Mouse (Mus musculus): ENCODE measurements around the gene Recql. TPM values are rescaled to one million over a fixed set of nuclear protein-coding genes. Genes with fewer than 3 reads are reported as not detected.
A peak's percentile ranks its signal among the peaks of the same experiment; 100 is the strongest.
"Not testable (repeated sequence)": the region's sequence is repeated elsewhere in the genome, so short reads cannot be mapped to it uniquely, and the experiment has no call there.

The Recql gene
- polyA plus RNA-seq, 1 experiment from 2014 or later, result 16.1 TPM

DNA sequence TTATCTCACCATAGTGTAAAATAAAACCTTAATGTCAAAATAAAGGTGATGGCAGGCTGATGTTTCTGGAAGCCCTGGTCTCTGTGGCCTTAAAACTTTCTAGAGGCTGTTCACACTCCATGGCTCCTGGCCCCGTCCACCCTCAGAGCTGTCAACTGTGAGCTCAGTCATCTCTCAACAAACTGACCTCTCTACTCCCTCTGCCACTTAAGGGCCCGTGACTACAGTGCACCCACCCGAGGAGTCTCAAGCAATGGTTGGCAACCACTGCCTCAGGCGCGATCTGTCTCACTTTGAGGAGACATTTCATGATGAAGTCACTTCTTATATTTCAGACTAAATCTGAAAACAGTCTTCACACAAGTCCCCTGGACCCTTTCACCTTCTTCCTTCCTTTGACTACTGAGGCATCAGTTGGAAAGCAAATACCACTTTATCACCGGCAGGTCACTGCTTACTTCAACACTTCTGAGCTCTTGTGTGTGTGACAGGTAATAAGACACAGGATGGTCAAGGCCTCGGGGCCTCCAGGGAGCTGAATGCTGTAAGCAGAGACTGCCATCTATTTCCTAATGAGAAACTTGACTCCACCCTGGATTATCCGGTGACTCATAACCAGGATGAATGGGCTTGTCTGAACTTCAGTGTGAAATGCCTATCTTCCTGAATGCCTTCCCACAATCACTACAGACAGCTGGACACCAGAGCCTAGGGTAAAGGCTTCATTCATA is 21.0 kb downstream of the Recql start:
- ATAC-seq, result peak; percentile 78
- ChIA-PET CTCF (interaction anchor here (1.0 to 1.5 kb wide), 3 partner anchors 16 to 105 kb away, joined by 4 to 5 read pairs (median 5); no protein-coding TSS in a partner anchor), POLR2A (interaction anchor here (0.6 kb wide), 1 partner anchor 919 kb away, joined by 3 read pairs; no protein-coding TSS in a partner anchor)
- in situ Hi-C loops (cut with MboI; ENCODE audit: low pct_unique_long_range_greater_than_20kb), result loop anchor here (5.0 to 25.0 kb wide), 2 partner anchors 151 to 796 kb away; partner anchors contain the start of gene Etnk1
- no peaks in the 10 kb centered on the region for H3K27me3 ChIP-seq
- no peak for TF ChIP-seq CTCF (IDR thresholded peaks at IDR 0.05)
- DNase-seq (ENCODE audit: low read depth, low spot score), result no peak

DNA sequence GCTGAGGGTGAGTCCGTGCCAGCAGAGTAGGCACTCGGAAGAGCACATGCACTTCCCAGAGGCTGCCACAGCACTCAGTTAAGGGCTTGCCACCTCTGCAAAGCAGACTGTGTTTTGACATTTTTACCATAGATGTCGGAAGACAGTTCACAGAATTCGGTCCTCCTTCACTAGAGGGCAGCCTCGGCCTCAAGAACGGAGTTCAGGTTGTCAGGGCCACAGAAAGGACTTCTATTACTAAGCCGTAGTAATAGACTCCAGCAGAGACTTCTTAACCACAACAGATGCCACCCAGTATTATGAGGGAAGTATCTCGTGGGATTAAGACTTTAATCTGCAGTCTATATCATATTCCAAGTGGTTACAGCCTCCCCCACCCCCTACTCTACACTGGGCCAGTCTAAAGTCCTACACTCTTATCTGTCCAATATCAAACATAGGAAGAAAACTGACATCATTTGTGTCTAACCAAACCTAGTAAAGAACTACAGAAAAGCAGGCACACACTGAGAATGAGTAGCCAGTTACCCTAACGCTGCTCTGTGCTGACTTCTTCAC is 23.8 kb downstream of the Recql start:
- peak; percentile 71 for TF ChIP-seq CTCF (IDR thresholded peaks at IDR 0.05)
- no peaks in the 10 kb centered on the region for H3K27me3 ChIP-seq
- in situ Hi-C loops (cut with MboI; ENCODE audit: low pct_unique_long_range_greater_than_20kb), result loop anchor here (25.0 kb wide), 1 partner anchor 799 kb away; the partner anchor contains the start of gene Etnk1
- ChIA-PET POLR2A (no interaction called here), CTCF (interaction anchor here (0.6 to 2.6 kb wide), 9 partner anchors 10 to 155 kb away, joined by 3 to 16 read pairs (median 4); no protein-coding TSS in a partner anchor)
- DNase-seq (ENCODE audit: low read depth, low spot score), result no peak
- ATAC-seq, result no peak

DNA sequence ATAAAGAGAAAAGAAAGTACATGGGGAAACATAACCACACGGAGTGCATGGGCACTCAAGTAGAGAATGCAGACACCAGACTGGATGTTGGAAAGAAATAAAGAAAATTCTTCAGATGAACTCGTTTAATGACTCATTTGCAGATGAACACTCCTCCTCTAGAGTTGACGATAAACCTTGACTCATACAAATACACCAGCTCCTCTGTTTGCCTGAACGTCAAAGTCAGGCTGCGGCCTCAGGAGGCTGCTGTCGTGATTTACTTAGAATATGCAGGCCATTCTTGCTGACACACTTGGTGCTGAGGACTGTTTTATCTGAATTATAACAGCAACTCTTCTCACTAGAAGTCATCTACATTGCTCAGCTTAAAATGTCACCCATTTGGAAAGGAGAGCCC is 24.9 kb downstream of the Recql start:
- H3K27me3 ChIP-seq, result no peaks in the 10 kb centered on the region
- TF ChIP-seq CTCF (IDR thresholded peaks at IDR 0.05), result no peak
- ChIA-PET CTCF (interaction anchor here (0.6 to 2.6 kb wide), 8 partner anchors 9 to 156 kb away, joined by 3 to 16 read pairs (median 4); no protein-coding TSS in a partner anchor), POLR2A (no interaction called here)
- DNase-seq (ENCODE audit: low read depth, low spot score), result no peak
- peak; percentile 41 for ATAC-seq
- in situ Hi-C loops (cut with MboI; ENCODE audit: low pct_unique_long_range_greater_than_20kb), result loop anchor here (25.0 kb wide), 1 partner anchor 800 kb away; the partner anchor contains the start of gene Etnk1

DNA sequence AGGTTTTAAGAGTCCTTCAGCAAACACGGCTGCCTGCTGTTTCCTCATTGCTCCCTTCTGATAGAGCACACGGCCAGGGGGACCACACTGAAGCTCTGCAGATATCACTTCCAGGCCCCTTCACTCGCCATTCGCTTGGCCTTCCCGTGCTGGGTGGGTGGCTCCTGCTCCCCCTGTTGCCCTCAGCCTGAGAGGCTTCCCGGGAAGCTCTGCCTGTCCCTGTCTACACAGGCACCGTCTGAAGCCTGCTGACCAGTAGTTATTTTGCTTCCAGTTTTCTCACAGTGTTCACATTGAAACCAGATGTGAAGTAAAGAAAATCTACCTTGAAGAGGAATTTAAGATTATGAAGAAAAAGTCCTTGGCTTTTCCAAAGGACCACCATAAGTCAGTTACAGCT is 29.8 kb downstream of the Recql start:
- ChIA-PET CTCF (interaction anchor here (1.9 kb wide), 1 partner anchor 8 kb away, joined by 5 read pairs; no protein-coding TSS in a partner anchor), POLR2A (interaction anchor here (0.6 kb wide), 1 partner anchor 10 kb away, joined by 4 read pairs; no protein-coding TSS in a partner anchor)
- no peaks in the 10 kb centered on the region for H3K27me3 ChIP-seq
- in situ Hi-C loops (cut with MboI; ENCODE audit: low pct_unique_long_range_greater_than_20kb), result loop anchor here (25.0 kb wide), 1 partner anchor 805 kb away; the partner anchor contains the start of gene Etnk1
- no peak for ATAC-seq
- no peak for DNase-seq (ENCODE audit: low read depth, low spot score)
- TF ChIP-seq CTCF (IDR thresholded peaks at IDR 0.05), result no peak

DNA sequence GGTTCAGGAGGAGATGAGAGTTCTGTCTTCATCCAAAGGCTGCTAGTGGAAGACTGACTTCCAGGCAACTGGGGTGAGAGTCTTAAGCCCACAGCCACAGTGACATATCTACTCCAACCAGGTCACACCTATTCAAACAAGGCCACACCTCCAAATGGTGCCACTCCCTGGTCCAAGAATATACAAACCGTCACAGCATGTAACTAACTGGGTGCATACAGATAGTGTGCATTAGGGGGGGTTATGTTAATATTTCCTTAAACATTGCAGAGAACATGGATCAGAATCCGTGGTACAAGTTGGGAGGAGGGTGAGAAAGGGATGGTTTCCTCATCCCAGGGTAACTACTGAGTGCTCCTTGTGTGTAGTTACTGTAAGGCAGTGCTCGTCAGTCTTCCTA is 34.8 kb downstream of the Recql start:
- H3K27me3 ChIP-seq; ATAC-seq; DNase-seq (ENCODE audit: low read depth, low spot score); POLR2A ChIA-PET: not testable (repeated sequence)
- CTCF ChIA-PET, result interaction anchor here (1.1 kb wide), 1 partner anchor 11 kb away, joined by 4 read pairs; no protein-coding TSS in a partner anchor
- in situ Hi-C loops (cut with MboI; ENCODE audit: low pct_unique_long_range_greater_than_20kb), result loop anchor here (25.0 kb wide), 1 partner anchor 810 kb away; the partner anchor contains the start of gene Etnk1

DNA sequence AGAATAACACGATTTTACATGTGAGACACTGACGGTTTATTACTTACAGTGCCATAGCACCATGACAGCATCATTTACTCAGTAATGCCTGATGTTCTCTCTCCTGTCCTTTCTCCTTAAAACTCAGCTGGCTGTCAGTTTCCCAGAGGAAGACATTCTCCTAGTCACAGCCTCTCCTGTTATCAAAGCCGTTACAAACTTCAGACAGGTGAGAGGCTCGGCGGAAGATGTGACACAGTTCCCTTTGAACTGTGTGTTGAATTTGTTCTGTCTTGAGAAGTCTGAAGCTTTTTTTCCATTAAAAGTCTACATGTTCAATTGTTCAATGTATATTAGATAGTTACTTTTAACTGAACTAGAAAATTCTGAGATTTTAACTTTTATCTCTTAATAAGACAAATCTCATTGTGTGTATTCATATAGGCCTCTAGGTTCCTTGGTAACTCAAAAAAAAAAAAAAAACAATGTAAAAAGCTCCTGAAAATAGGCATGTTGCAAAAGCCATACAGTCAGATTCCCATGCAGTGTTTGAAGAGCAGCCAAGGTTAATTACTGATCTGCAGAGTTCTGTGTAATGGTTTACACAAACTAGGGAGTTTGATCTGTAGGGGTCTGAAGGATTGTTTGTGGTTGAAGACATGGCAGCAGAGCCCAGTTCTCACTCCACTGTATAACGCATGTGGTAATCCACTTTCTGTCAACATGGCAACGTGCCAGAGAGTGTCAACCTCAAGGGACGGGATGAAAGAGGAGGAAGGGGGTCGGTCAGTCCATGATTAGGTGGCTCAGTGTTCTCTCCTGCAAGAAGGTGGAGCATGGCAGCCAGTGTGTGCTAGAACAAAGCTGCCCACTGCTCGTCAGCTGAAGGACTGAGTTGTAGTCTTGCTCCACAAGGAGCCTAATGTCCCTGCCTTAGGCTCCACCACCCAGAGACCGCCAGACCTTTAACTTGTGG is 39.2 kb downstream of the Recql start:
- POLR2A ChIA-PET, result interaction anchor here (0.6 to 1.1 kb wide), 5 partner anchors 10 to 159 kb away, joined by 3 to 5 read pairs (median 4); no protein-coding TSS in a partner anchor
- in situ Hi-C loops (cut with MboI; ENCODE audit: low pct_unique_long_range_greater_than_20kb), result loop anchor here (10.0 kb wide), 2 partner anchors 303 to 863 kb away; no protein-coding TSS in a partner anchor
- no peak for TF ChIP-seq CTCF (IDR thresholded peaks at IDR 0.05)

DNA sequence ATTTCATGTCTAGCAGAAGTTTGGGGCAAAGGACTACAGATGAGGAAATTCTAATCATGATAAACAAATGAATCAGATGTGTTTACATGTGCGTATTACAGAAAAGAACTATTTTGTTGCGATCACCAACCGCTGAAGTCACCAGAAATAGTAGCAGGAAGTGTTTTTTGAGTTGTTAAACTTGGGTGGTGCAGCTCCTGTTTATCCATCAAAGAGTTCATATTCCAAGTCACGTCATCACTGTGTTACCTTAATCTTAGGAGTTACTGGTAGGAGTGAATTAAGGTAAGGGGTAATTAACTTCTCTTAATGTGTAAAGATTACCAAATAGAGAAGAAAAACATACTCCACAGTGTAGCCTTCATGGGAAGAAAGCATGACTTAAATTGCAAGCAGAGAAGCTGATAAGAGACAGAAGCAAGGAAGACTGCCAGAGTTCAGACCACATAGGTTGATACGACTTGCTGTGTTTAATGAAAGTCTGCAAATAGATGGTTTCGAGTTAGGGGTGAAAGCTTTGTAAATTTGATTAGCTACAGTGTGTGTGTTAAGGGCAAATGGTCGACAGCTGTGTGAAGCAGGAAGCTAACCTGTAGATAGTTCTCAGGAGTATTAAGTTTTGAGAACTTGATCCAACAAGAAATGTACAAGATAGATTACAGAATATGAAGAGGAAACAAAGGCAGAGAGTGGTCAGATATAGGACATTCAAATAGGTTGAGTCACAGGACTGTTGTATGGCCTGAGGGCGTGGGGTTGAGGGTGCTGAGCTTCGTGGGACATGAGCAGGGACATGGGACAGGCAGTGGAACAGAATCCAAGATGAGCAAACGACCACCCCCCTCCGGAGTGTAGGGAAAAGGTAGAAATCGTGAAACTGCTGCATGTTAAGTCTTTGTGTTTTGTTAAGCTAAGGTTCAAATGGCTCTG is 40.4 kb downstream of the Recql start:
- H3K27me3 ChIP-seq, result no peaks in the 10 kb centered on the region
- DNase-seq (ENCODE audit: low read depth, low spot score) (no peak), ATAC-seq (peak; percentile 13)
- TF ChIP-seq CTCF (IDR thresholded peaks at IDR 0.05), result no peak
- POLR2A ChIA-PET, result interaction anchor here (0.6 to 1.1 kb wide), 4 partner anchors 11 to 160 kb away, joined by 3 to 5 read pairs (median 4); no protein-coding TSS in a partner anchor
- in situ Hi-C loops (cut with MboI; ENCODE audit: low pct_unique_long_range_greater_than_20kb), result loop anchor here (10.0 kb wide), 2 partner anchors 302 to 862 kb away; no protein-coding TSS in a partner anchor
- CTCF ChIA-PET, result interaction anchor here (0.8 to 3.8 kb wide), 6 partner anchors 13 to 158 kb away, joined by 3 to 16 read pairs (median 4); no protein-coding TSS in a partner anchor

More for the DNA sequence above, 39.2 kb downstream of the Recql start:
- CTCF ChIA-PET, result interaction anchor here (1.2 to 3.8 kb wide), 6 partner anchors 12 to 159 kb away, joined by 3 to 16 read pairs (median 4); no protein-coding TSS in a partner anchor
- H3K27me3 ChIP-seq, result no peaks in the 10 kb centered on the region
- DNase-seq (ENCODE audit: low read depth, low spot score) (no peak), ATAC-seq (peak; percentile 14)

DNA sequence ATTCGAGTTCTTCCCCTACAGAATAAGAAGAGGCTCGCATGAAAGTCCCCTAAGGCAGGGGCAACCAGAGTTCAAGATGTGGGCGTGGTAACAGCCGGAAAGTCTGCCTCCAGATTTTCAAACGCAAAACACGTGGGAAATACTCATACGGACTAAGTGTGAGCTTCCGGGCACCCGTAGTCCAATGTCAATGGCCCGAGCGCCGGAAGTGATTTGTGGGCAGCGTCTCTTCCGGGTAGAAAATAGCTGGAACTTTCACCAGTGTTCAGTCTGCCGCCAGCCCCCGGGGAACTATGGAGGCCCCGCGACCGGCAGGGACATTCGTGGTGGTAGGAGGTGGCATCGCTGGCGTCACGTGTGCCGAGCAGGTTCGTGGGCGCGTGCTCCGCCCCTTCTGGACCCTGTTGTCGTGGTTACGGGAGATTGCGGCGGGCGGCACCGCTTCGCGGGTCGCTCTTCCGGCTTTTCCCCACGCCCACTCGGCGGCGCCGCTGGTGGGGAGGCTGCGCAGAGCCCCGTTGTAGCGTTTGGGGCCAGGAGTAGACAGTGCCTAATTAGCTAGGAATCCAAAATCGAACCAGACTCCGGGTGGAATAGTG is 41.3 kb downstream of the Recql start, which contains the start of gene Pyroxd1:
TSS of gene Pyroxd1 (plus strand) at position 215 of the 599 bp plus-strand sequence.
- no peaks in the 10 kb centered on the region for H3K27me3 ChIP-seq
- ATAC-seq (peak; percentile 88), DNase-seq (ENCODE audit: low read depth, low spot score) (no peak)
- no peak for TF ChIP-seq CTCF (IDR thresholded peaks at IDR 0.05)
- POLR2A ChIA-PET, result interaction anchor here (1.1 to 2.0 kb wide), 2 partner anchors 162 to 163 kb away, joined by 3 to 6 read pairs; partner anchors contain the start of gene Ldhb
- CTCF ChIA-PET, result interaction anchor here (1.1 to 3.1 kb wide), 4 partner anchors 14 to 305 kb away, joined by 3 to 15 read pairs (median 4); no protein-coding TSS in a partner anchor
- in situ Hi-C loops (cut with MboI; ENCODE audit: low pct_unique_long_range_greater_than_20kb), result loop anchor here (10.0 kb wide), 2 partner anchors 301 to 861 kb away; no protein-coding TSS in a partner anchor
